Comparison of ENCODE assay signal across 28 mouse cellular contexts in genomic region chr5:123191427-123191826, GRCm38 (mm10). TPM values are rescaled to one million over a fixed set of nuclear protein-coding genes. Genes with fewer than 3 reads are reported as not detected.
A peak's percentile ranks its signal among the peaks of the same experiment; 100 is the strongest.
DNase-seq lines count a peak whose midpoint lies in the region; ATAC-seq and TF ChIP-seq lines count a peak whose summit lies in the region.
"Had no signal": no experiment of that assay in that cellular context is flagged by ENCODE, and none has a peak within 500 bp of the region (broad histone marks: within the 10 kb centered on the region; RNA-seq: fewer than 3 reads in every experiment).

No protein-coding gene starts in this region.

- no peaks in the 10 kb centered on the region for H3K27me3 ChIP-seq in kidney, embryonic 16.5 days (ENCODE audit: insufficient read depth, low read length)
- H3K27me3 ChIP-seq in MEL (ENCODE audit: control insufficient read depth in 1 of 2, insufficient read depth in 2 of 2, low read length in 2 of 2) = no peaks in the 10 kb centered on the region
- 0 out of 2 replicates have a peak, but pooled peaks cover under 1% of the 10 kb centered on the region for H3K27me3 ChIP-seq in liver, embryonic 15.5 days
- peaks cover 3% of the 10 kb centered on the region; the same call in 1 of the 2 replicates for H3K27me3 ChIP-seq in heart, embryonic 10.5 days (ENCODE audit: insufficient read depth, poor library complexity, severe bottlenecking)
- H3K27me3 ChIP-seq: embryonic facial prominence, embryonic 13.5 days; hindbrain, embryonic 13.5 days; intestine, embryonic 15.5 days had no signal

- WGBS in kidney, embryonic 16.5 days = 82% methylated on average over 6 of the region's 6 CpGs
- WGBS in liver, embryonic 15.5 days (ENCODE audit: insufficient replicate concordance) = 42% methylated on average over 6 of the region's 6 CpGs
- 72% methylated on average over 6 of the region's 6 CpGs for WGBS in heart, embryonic 10.5 days

- no peak for TF ChIP-seq RAD21 in MEL (IDR thresholded peaks at IDR 0.05; ENCODE audit: low read depth, low read length)

- peak; percentile 43 to 81 for DNase-seq in kidney, adult 8-10 months
- DNase-seq in MEL (ENCODE audit: low read depth, low spot score) (peak; percentile 53), adipocyte (ENCODE audit: low spot score) (peak; percentile 60)
- no peak for DNase-seq in heart, embryonic 10.5 days (ENCODE audit: low spot score)
- no peak for DNase-seq in right cerebral cortex, postnatal 14 days
- DNase-seq: cerebellum, adult 9-11 months; gastrocnemius, postnatal 36 days; heart, postnatal 14 days; lung, adult 2 months; lung, postnatal 36 days; right cerebral cortex, postnatal 25 days; thymus, postnatal 4 days had no signal

- H3K9me3 ChIP-seq in kidney, embryonic 16.5 days (ENCODE audit: low read length) = no peaks in the 10 kb centered on the region
- no peaks in the 10 kb centered on the region for H3K9me3 ChIP-seq in MEL (replicated peaks; ENCODE audit: insufficient read depth, low read length)
- no peaks in the 10 kb centered on the region for H3K9me3 ChIP-seq in liver, embryonic 15.5 days (replicated peaks)
- H3K9me3 ChIP-seq in heart, embryonic 10.5 days = no peaks in the 10 kb centered on the region
- H3K9me3 ChIP-seq: embryonic facial prominence, embryonic 13.5 days; heart, embryonic 12.5 days; hindbrain, embryonic 13.5 days; intestine, embryonic 15.5 days; limb, embryonic 10.5 days; midbrain, embryonic 10.5 days had no signal

- no peak overlapping the region for H3K4me2 ChIP-seq in kidney, embryonic 16.5 days (replicated peaks; ENCODE audit: low read depth, low read length)
- no peak overlapping the region for H3K4me2 ChIP-seq in liver, embryonic 15.5 days
- H3K4me2 ChIP-seq: embryonic facial prominence, embryonic 13.5 days; heart, embryonic 12.5 days; hindbrain, embryonic 13.5 days; intestine, embryonic 15.5 days had no signal

- no peak overlapping the region for H3K9ac ChIP-seq in kidney, embryonic 16.5 days (replicated peaks; ENCODE audit: low read length)
- no peak overlapping the region for H3K9ac ChIP-seq in MEL (ENCODE audit: control insufficient read depth, low read depth, low read length, poor library complexity, severe bottlenecking)
- H3K9ac ChIP-seq in liver, embryonic 15.5 days = no peak overlapping the region
- H3K9ac ChIP-seq: embryonic facial prominence, embryonic 13.5 days; heart, embryonic 12.5 days; hindbrain, embryonic 13.5 days; intestine, embryonic 15.5 days had no signal

- no peak for TF ChIP-seq POLR2A in MEL (IDR thresholded peaks at IDR 0.05; ENCODE audit: control insufficient read depth in 1 of 2, insufficient read depth in 1 of 2, low read depth in 1 of 2, low read length in 2 of 2, poor library complexity in 1 of 2)

- ATAC-seq in kidney, embryonic 16.5 days (ENCODE audit: low FRiP score, low TSS enrichment) = no peak
- no peak for ATAC-seq in liver, embryonic 15.5 days (ENCODE audit: insufficient read depth)
- no peak for ATAC-seq in activated CD4-positive, CD25-positive, alpha-beta regulatory T cell, adult 4 months
- ATAC-seq: CD4-positive, CD25-positive, alpha-beta regulatory T cell, adult 4 months; forebrain, embryonic 16.5 days; intestine, embryonic 15.5 days had no signal

- no peaks in the 10 kb centered on the region for H3K4me1 ChIP-seq in kidney, embryonic 16.5 days (ENCODE audit: insufficient read depth, low read length)
- peaks cover 27 to 36% of the 10 kb centered on the region in 2 experiments for H3K4me1 ChIP-seq in MEL (ENCODE audit: control insufficient read depth in 1 of 2, insufficient read depth in 2 of 2, low read length in 2 of 2)
- H3K4me1 ChIP-seq in liver, embryonic 15.5 days (replicated peaks) = peaks cover 56% of the 10 kb centered on the region
- H3K4me1 ChIP-seq in heart, embryonic 10.5 days = no peaks in the 10 kb centered on the region
- H3K4me1 ChIP-seq: embryonic facial prominence, embryonic 13.5 days; heart, embryonic 12.5 days; hindbrain, embryonic 13.5 days; intestine, embryonic 15.5 days; limb, embryonic 10.5 days had no signal

- no peak overlapping the region for H3K27ac ChIP-seq in kidney, embryonic 16.5 days (ENCODE audit: low read length)
- H3K27ac ChIP-seq in MEL (ENCODE audit: control insufficient read depth, low read depth, low read length) = no peak overlapping the region
- H3K27ac ChIP-seq in liver, embryonic 15.5 days (replicated peaks) = peak overlapping the region; percentile 95
- no peak overlapping the region for H3K27ac ChIP-seq in heart, embryonic 10.5 days
- H3K27ac ChIP-seq: embryonic facial prominence, embryonic 13.5 days; hindbrain, embryonic 13.5 days; intestine, embryonic 15.5 days; limb, embryonic 10.5 days; midbrain, embryonic 10.5 days had no signal

- H3K4me3 ChIP-seq in kidney, embryonic 16.5 days (ENCODE audit: low read length) = no peak overlapping the region
- H3K4me3 ChIP-seq in MEL (ENCODE audit: control insufficient read depth in 1 of 2, insufficient read depth in 1 of 2, low read depth in 2 of 2, low read length in 2 of 2) = no peak overlapping the region
- H3K4me3 ChIP-seq in liver, embryonic 15.5 days (replicated peaks) = no peak overlapping the region
- no peak overlapping the region for H3K4me3 ChIP-seq in heart, embryonic 10.5 days
- H3K4me3 ChIP-seq: embryonic facial prominence, embryonic 13.5 days; heart, embryonic 12.5 days; hindbrain, embryonic 13.5 days; intestine, embryonic 15.5 days; limb, embryonic 10.5 days; midbrain, embryonic 10.5 days had no signal

- no peak for TF ChIP-seq CTCF in MEL (IDR thresholded peaks at IDR 0.05 in 2 of 3, conservative IDR thresholded peaks at IDR 0.05 in 1 of 3; ENCODE audit: control insufficient read depth in 1 of 3, insufficient read depth in 1 of 3, low read depth in 2 of 3, low read length in 3 of 3, poor library complexity in 1 of 3, severe bottlenecking in 1 of 3)

- TF ChIP-seq EP300 in MEL (IDR thresholded peaks at IDR 0.05; ENCODE audit: low read depth in 1 of 2, low read length in 2 of 2) = peak; percentile 70 to 79

- H3K79me2 ChIP-seq in MEL (ENCODE audit: control insufficient read depth, insufficient read depth, low read length, poor library complexity) = no peaks in the 10 kb centered on the region

- no peaks in the 10 kb centered on the region for H3K36me3 ChIP-seq in kidney, embryonic 16.5 days (ENCODE audit: insufficient read depth, low read length)
- peaks cover 0 to 21% of the 10 kb centered on the region in 2 experiments; a peak in 2 of 4 replicates for H3K36me3 ChIP-seq in MEL (ENCODE audit: control insufficient read depth in 1 of 2, insufficient read depth in 2 of 2, low read length in 2 of 2)
- H3K36me3 ChIP-seq in liver, embryonic 15.5 days (replicated peaks) = no peaks in the 10 kb centered on the region
- no peaks in the 10 kb centered on the region for H3K36me3 ChIP-seq in heart, embryonic 10.5 days
- H3K36me3 ChIP-seq: embryonic facial prominence, embryonic 13.5 days; heart, embryonic 12.5 days; hindbrain, embryonic 13.5 days; intestine, embryonic 15.5 days; limb, embryonic 10.5 days; midbrain, embryonic 10.5 days had no signal

TF ChIP-seq in MEL, 35 proteins besides CTCF, POLR2A, EP300 and RAD21 (continues in another document):
- peak; percentile 70 for TF ChIP-seq SIN3A (IDR thresholded peaks at IDR 0.05; ENCODE audit: low read length)
- 0 out of 2 replicates have a peak, but pooled peaks have one; percentile 17 for TF ChIP-seq MAX (IDR thresholded peaks at IDR 0.05; ENCODE audit: low read length)
- peak; percentile 56 for TF ChIP-seq TAL1 (IDR thresholded peaks at IDR 0.05; ENCODE audit: low read length)
- TF ChIP-seq TCF12 (IDR thresholded peaks at IDR 0.05; ENCODE audit: low read depth, low read length) = peak; percentile 77
- no peak for TF ChIP-seq NELFE (IDR thresholded peaks at IDR 0.05; ENCODE audit: low read depth, low read length)

RNA-seq across cellular contexts. Expression of gene Hpd, which starts 8.9 kb away (rescaled TPM):
- 0.23 and 0.29 TPM in 2 replicates for polyA plus RNA-seq in kidney, embryonic 16.5 days (2015; fragmentation: Nextera tagmentation; extraction: Ambion mirVana)
- not detected in 2 replicates for total RNA-seq in MEL (2012; rRNA removed)
- polyA plus RNA-seq in MEL (2012; ENCODE audit: insufficient read depth in 1 of 2, insufficient read length in 2 of 2, low read depth in 1 of 2, low replicate concordance in 2 of 2, missing spikeins in 1 of 2) = not detected
- polyA plus RNA-seq in liver, embryonic 15.5 days (2015; fragmentation: Nextera tagmentation; extraction: Ambion mirVana) = 61.7 and 87.5 TPM in 2 replicates
- 0.35 TPM in 1 of 2 replicates, not detected in the other for polyA plus RNA-seq in heart, embryonic 10.5 days (2016; fragmentation: Nextera tagmentation; extraction: Ambion mirVana)
- not detected for polyA plus RNA-seq in activated CD4-positive, CD25-positive, alpha-beta regulatory T cell, adult 4 months (2017; shearing (Covaris generic))
- total RNA-seq: ES-E14; layer of hippocampus, adult 8-10 months; midbrain, postnatal 0 days; neutrophil, adult 5-6 weeks had no signal
- polyA plus RNA-seq: CD4-positive, CD25-positive, alpha-beta regulatory T cell, adult 4 months; embryonic facial prominence, embryonic 13.5 days; forebrain, embryonic 16.5 days; heart, embryonic 12.5 days; hindbrain, embryonic 13.5 days; limb, embryonic 10.5 days; midbrain, embryonic 10.5 days; midbrain, postnatal 0 days; stomach, embryonic 14.5 days had no signal

RNA-seq across cellular contexts. Expression of gene Psmd9, which starts 22.2 kb away (rescaled TPM):
- 86.9 and 87.9 TPM in 2 replicates for polyA plus RNA-seq in kidney, embryonic 16.5 days (2015; fragmentation: Nextera tagmentation; extraction: Ambion mirVana)
- total RNA-seq in MEL (2012; rRNA removed) = 28.4 and 32.0 TPM in 2 replicates
- polyA plus RNA-seq in MEL (2012; ENCODE audit: insufficient read depth in 1 of 2, insufficient read length in 2 of 2, low read depth in 1 of 2, low replicate concordance in 2 of 2, missing spikeins in 1 of 2) = 10 to 100 TPM in 1 of 2 experiments, not detected in 1; 54.6 TPM
- 70.1 and 77.2 TPM in 2 replicates for polyA plus RNA-seq in liver, embryonic 15.5 days (2015; fragmentation: Nextera tagmentation; extraction: Ambion mirVana)
- 73.2 and 85.3 TPM in 2 replicates for polyA plus RNA-seq in heart, embryonic 10.5 days (2016; fragmentation: Nextera tagmentation; extraction: Ambion mirVana)
- polyA plus RNA-seq in activated CD4-positive, CD25-positive, alpha-beta regulatory T cell, adult 4 months (2017; shearing (Covaris generic)) = 10 to 100 TPM; 31.6 to 42.2 TPM

RNA-seq across cellular contexts. Expression of gene Setd1b, which starts 49.4 kb away (rescaled TPM):
- 8.4 and 11.0 TPM in 2 replicates for polyA plus RNA-seq in kidney, embryonic 16.5 days (2015; fragmentation: Nextera tagmentation; extraction: Ambion mirVana)
- 3.0 and 4.1 TPM in 2 replicates for total RNA-seq in MEL (2012; rRNA removed)
- polyA plus RNA-seq in MEL (2012; ENCODE audit: insufficient read depth in 1 of 2, insufficient read length in 2 of 2, low read depth in 1 of 2, low replicate concordance in 2 of 2, missing spikeins in 1 of 2) = 10 to 100 TPM in 1 of 2 experiments, not detected in 1; 23.5 TPM
- 3.9 and 4.2 TPM in 2 replicates for polyA plus RNA-seq in liver, embryonic 15.5 days (2015; fragmentation: Nextera tagmentation; extraction: Ambion mirVana)
- polyA plus RNA-seq in heart, embryonic 10.5 days (2016; fragmentation: Nextera tagmentation; extraction: Ambion mirVana) = 5.4 and 9.8 TPM in 2 replicates
- polyA plus RNA-seq in activated CD4-positive, CD25-positive, alpha-beta regulatory T cell, adult 4 months (2017; shearing (Covaris generic)) = 10 to 100 TPM; 12.5 to 12.9 TPM

RNA-seq across cellular contexts. Expression of gene Rhof, which starts 58.9 kb away (rescaled TPM):
- 3.2 and 3.8 TPM in 2 replicates for polyA plus RNA-seq in kidney, embryonic 16.5 days (2015; fragmentation: Nextera tagmentation; extraction: Ambion mirVana)
- total RNA-seq in MEL (2012; rRNA removed) = 2.5 and 4.1 TPM in 2 replicates
- polyA plus RNA-seq in MEL (2012; ENCODE audit: insufficient read depth in 1 of 2, insufficient read length in 2 of 2, low read depth in 1 of 2, low replicate concordance in 2 of 2, missing spikeins in 1 of 2) = 10 to 100 TPM in 1 of 2 experiments, not detected in 1; 10.4 TPM
- 1.7 and 2.1 TPM in 2 replicates for polyA plus RNA-seq in liver, embryonic 15.5 days (2015; fragmentation: Nextera tagmentation; extraction: Ambion mirVana)
- polyA plus RNA-seq in heart, embryonic 10.5 days (2016; fragmentation: Nextera tagmentation; extraction: Ambion mirVana) = 1.5 and 1.7 TPM in 2 replicates
- 10 to 100 TPM; 54.3 to 75.1 TPM for polyA plus RNA-seq in activated CD4-positive, CD25-positive, alpha-beta regulatory T cell, adult 4 months (2017; shearing (Covaris generic))

Comparison
In these comparisons a context has a peak if more than half of its experiments do, and no peak if none do; other contexts are left out.
1. DNase-seq: peak in kidney, adult 8-10 months (2 of 2), MEL (single experiment) and adipocyte (single experiment); none in heart, embryonic 10.5 days (single experiment) and right cerebral cortex, postnatal 14 days (single experiment).
2. RNA of gene Hpd, which starts 8.9 kb away (polyA plus RNA-seq): 61.7 to 87.5 TPM in liver, embryonic 15.5 days; 0.35 TPM in heart, embryonic 10.5 days, 0.23 to 0.29 TPM in kidney, embryonic 16.5 days, not detected in MEL and not detected in activated CD4-positive, CD25-positive, alpha-beta regulatory T cell, adult 4 months; every median in the first group is over 10 times any median in the second.